Mouse (Mus musculus) spleen, adult 18-20 months (tissue): ENCODE data around the gene Ly6g6f.
A peak's percentile ranks its signal among the peaks of the same experiment; 100 is the strongest.
"Not testable (repeated sequence)": the region's sequence is repeated elsewhere in the genome, so short reads cannot be mapped to it uniquely, and the experiment has no call there.

Experiments used
- DNase-seq, 2 experiments: peaks; one replicate each; pipeline ENCODE4 v3.0.0; 2022; ENCODE audit warnings: mixed read lengths in 2 of 2

Ly6g6f gene

DNA sequence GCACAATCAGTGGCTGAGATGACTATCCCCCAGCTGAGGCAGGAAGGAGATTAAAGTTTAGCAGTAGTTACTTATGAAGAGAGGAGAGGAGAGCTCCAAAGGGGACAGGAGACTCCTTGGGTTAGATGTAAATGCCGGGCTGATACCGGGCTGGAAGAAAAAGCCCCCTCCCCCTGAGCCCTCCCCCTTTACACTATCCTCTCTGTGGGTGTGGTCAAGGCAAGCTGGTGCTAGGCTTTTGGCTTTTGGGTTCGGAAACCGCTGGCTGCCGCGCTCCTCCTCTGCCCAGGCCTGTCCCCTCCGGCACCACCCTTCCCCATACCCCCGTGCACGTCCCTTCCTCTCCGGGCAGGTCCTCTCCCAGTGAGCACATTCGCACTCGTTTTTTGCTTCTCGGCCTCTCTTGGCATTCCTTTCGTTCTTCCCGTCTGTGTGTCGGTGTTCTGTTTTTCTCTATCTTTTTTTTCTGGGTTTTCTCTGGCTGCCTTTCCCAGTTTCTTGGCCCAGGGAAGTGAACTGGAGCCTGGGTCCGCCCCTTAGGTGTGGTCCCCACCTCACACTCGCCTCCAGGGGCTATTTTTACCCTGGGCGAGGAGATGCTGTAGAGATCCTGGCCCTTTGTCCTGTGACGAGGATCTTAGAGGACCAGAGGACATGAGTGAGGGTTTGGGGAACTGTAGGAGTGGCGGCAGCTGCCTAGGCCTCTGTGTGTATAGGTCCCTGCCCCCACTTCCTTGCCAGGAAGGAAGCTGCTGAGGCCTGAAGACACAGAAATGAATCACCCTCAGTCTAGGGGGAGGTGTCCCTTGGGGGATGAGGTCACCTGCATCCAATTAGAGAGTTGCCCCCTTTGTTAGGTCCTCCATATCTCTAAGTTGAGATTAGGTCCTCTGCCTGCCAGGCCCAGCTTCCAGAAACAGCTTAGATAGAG lies 34.0 kb downstream of the Ly6g6f start:
- DNase-seq = peak; percentile 67 to 72

DNA sequence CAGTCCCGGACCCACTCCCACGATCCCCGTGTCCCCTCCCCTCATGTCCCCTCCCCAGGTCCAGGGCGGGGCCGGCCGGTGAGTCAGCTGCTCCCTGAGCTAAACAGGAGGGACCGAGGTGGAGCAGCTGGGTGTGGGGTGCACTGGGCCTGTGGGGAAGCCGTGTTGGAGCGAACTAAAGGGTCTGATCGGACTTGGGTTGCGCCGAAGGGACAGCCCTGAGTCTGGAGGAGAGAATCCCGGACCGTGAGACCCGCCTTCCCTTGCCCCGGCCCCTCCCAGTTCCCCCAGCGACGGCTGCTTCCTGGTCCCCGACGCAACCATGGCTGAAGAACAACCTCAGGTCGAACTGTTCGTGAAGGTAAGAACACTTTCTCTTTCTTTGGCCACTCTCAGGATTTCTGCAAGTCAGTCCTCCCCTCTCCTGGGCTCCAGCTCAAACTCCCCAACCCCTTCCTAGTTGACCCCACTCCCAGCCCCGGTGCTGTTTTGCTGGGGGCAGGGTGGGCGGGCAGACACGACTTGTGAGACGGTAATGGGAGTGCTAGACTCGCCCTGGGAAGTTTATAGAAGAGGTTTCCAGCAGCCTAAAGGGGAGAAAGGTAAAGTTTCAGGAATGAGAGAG lies 35.2 kb downstream of the Ly6g6f start:
- DNase-seq = peak; percentile 75 to 83

DNA sequence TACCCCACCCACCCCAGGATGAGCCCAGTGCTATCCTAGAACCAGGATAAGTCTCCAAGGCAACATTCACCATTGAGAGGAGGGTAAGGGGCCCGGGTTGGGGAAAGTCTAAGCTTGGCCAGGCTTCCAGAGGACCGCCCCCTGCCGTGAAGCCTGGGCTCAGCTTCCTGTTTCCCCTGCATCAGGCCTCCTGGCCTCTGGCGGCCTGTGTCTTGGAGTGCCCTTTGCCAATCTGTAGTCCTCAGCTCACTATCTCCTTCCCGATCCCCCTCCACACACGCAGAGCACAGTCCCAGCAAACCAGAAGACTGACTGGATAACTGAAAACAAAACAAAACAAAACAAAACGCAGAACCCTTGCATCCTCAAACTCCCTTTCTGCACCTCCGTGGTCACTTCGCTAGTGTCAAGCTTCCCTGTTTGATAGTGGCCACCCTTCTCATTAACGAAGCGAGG lies 35.8 kb downstream of the Ly6g6f start, which contains the start of gene Clic1:
TSS of gene Clic1 (plus strand) at position 406 of the 456 bp plus-strand sequence.
- DNase-seq = peak in 1 of 2 experiments; percentile 54

DNA sequence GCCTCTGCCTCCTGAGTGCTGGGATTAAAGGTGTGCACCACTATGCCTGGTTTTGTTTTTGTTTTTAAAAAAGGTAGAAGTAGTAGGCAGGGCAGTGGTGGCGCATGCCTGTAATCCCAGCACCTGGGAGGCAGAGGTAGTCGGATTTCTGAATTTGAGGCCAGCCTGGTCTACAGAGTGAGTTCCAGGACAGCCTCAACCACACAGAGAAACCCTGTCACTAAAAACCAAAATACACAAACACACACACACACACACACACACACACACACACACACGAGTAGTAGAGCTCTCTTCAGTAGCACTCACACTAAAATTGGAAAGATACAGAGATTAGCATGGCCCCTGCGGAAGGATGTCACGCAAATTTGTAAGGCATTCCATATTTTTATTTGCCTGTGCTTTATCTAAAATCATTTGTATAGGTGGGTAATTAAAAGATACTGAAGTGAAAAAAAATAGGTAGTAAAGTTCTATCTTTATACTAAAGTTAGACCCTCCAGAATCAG lies 36.4 kb downstream of the Ly6g6f start:
- no peak for DNase-seq

DNA sequence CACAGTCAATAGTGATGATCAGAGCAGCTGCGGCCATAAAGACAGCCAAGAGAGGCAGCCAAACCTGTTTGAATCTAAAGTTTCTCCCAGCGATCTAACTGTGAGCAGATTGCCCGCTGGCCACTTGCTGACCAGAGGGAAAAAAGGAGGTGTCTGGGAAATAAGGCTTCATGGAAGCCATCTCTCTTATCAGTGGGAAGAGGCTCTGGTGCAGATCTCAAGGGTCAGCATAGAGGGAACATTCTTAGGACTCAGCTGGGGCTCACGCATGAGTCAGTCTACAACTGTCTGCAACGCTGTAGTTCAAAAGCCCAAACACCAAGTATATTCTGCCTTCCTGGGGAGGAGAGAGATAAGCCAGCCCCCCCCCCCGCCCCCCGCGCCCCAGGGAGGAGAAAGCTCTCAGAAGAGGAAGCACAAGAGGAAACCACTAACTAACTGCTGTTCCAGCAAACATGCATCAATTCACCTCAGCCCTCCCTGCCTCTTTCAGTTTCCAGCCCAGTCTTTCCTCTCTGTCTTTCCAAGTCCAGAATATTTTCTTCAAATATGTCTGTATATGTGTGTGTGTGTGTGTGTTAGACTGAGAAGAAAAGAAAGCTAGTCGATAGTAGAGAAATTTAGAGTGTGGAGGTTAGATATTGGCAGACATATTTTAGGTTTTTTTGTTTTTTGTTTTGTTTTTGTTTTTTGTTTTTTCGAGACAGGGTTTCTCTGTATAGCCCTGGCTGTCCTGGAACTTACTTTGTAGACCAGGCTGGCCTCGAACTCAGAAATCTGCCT lies 37.1 kb downstream of the Ly6g6f start:
- DNase-seq = no peak

DNA sequence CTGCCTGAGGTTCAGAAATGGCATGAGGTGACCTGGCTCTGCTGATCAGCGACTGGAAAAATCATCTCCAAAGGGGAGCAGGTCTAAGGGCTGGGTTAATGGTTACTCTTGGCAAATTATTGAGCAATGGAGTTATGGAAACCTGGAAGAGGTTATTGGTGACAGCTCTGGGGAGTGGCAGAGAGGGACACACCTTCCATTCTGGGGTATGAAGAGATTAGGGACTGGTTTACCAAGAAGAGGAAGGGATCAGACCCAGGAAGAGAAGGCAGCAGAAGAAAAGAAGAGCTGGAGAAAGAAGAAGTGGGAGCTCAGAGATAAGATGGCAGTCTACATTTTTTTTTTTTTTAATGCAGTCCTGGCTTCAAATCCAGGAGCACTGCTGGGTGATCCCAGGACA lies 37.7 kb downstream of the Ly6g6f start:
- no peak for DNase-seq

DNA sequence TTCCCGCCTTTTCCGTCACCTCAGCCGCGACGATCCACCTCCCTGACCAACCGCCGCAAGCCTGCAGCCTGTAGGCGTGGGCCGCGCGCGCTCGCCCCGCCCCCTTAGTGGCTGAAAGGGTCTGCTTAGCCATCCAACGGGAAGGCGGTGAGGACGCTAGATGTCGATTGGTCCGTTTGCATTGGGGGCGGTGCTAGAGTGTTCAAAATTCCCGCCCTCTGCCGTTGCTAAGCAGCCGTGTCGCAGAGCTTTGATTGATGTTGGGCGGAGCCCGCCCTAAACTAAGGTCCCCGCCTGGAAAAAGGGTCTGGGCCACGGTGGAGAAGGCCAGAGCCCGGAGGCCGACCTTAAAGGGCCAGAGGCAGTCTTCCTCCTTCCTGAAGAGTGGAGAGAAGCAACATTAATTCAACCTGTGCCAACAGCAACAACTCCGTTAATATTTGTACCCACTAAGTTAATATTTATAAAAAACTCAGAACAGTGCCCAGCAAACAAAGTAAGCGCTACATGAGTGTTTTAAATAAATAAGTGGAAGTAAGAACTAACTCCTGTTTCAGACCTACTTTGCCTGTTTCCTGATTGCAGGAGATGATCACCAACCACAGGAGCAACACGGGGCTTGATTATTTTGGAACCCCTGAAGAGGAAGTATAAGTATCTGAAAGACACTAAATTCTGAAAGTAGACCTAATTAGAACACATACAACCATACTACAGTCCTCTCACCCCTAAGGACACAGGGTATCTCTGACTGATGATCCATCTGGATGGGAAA lies 38.5 kb downstream of the Ly6g6f start, which contains the start of gene Msh5:
TSS of gene Msh5 (minus strand) at position 65 of the 775 bp plus-strand sequence.
- DNase-seq = peak; percentile 96

DNA sequence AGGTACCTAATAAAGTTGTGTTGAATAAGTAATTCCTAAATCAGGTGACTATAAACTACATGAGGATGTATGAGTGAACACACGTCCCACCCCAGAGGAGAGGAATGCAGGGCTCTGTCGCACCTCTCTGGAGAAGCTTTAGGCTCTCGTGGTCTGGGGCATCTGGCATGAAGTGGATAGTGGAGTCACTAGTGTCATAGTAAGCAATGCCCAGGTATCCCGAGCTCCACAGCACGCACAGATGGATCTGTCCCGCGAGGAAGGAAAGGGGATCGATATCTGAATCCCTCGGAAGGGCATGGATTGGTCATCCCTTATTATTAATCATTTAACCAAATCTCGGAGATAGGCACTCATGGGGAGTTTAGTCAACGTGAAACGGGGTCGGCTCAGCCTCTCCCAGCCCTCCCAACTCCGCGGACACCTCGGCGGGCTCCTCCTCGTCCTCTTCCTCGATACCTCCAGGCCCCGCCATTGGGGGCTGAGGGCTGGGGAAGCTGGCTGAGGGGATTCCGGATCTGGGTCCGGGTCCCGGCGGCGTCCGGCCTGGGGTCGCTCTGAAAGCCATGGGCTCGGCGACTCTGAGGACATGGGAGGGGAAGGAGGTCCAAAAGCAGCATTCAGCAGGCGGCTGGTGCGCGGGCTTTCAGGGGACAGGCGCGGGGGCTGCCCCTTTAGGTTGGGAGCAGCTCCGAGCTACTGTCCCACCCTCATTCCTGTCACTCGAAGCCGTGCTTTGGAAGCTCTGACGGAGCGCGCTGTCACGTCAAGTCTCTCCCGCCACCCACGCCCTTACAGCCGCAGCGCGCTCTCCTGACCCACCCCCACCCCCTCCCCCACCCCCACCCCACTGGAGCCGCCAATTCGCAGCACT lies 39.4 kb downstream of the Ly6g6f start:
- peak in 1 of 2 experiments; percentile 32 for DNase-seq

DNA sequence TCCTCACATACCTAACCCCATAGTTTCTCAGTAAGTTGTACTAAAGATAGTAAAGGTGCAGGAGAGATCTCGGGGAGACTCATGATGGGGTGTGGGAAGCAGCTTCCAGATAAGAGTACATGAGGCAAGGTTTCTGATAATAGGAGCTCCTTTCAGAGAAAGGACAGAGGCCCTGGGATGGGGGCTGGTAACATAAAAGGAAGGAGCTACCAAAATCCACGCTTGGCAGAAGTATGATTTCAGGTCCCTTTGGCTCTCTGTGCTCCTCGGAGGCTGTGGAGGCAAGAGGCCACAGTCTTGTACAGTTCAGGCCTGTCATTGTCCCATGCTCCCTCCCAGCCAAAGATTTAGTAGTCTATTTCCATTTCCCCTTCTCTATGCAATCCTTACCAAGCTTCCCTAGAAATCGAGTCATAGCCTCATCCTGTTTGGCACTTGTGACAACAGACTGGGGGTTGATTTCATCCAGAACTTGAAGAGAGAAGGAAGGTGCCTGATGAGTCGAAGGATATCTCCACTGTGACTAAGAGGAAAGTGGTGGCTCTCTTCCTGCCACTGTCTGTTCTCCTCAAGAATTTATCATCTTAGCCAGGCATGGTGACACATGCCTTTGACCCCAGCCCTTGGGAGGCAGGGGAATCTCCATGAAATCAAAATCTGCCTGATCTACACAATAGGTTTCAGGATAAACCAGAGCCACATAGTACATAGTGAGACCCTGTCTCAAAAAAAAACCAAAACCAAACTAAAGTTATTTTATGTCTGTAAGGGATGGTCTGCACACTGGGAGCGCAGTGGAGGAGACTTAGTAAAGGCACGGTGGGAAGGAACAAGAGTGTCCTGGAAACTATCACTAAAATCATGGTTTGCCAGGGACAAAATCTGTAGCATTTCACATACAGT lies 40.3 kb downstream of the Ly6g6f start:
- no peak for DNase-seq

DNA sequence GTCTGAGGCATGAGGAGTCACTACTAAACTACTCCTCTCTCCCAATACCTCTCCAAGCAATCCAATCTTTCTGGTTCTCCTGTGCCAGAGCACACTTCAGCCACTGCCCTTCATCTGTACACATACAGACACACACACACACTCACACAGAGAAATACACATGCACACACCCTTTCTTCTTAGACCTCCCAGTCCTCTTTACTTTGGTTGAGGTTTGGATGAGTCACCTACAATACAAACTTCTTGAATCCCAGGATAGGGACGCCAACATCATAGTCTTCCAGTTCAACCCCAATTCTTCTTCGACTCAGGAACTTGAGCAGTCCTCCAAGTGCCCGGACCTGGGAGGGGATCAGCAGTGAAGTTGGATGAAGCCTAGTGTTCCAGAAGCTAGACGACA lies 41.6 kb downstream of the Ly6g6f start:
- DNase-seq = no peak

DNA sequence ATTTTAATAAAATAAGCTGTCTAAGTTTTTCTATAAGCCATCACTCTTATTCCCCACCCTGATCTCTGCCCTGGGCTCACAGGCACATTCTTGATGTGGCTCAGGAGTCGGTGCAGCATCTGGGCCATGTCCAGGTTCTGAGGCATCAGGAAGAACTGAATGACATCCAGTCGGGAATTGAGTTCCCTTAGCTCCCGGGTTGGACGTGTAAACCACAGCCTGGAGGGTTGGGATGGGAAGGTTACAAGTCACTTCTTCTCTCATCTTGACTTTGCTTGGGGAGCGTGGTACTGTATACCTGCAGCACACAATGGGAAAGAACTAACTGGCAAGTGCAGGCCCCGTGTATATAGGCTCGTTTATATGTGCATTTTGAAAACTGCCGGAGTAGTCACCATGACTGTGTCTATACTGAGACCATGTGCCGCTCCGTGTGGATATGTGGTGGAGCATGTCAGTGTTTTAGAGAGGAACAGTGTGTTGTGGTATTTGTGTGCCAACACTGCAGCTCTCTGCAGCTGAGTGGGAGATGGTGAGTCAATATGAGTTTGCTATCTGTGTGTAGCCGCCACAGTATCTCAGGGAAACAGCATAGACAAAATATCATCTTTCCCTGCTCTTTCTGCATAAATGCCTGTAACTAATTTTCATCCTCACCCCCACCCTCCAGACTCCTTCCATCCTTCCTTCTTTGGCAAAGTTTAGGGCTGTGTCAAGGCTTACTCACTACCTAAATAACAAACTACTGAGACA lies 46.1 kb downstream of the Ly6g6f start:
- no peak for DNase-seq

DNA sequence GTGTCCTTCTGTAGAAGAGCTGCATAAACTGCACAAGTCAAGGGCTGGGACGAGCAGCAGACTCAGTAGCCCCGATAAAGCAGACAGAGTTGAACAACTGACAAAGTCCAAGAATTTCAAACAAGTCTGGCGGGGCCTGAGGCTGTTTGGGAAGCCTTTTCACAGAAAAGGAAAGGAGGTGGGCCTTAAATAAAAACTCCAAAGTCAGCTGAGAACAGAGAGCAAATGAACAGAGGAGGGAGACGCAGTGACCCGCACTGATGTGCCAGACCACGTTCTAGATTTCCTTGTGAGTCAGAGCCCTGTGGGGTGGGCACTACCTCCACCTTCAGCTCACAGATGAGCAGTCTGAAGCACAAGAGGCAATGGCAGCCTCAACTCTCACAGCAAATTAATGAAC lies 50.5 kb downstream of the Ly6g6f start:
- DNase-seq = no peak

DNA sequence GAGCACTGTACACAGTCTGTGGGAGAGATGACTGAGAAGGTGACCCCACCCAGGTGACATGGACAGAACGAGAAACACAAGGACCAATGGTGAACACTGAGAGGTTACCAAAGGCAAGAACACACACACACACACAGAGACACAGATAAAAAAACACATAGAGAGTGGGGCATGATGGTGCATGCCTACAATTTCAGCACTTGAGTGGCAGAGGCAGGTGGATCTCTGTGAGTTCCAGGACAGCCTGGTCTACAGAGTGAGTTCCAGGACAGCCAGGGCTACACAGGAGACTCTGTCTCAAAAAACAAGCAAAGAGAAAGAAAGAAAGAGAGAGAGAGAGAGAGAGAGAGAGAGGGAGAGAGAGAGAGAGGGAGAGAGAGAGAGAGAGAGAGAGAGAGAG lies 51.7 kb downstream of the Ly6g6f start:
- DNase-seq = not testable (repeated sequence)

DNA sequence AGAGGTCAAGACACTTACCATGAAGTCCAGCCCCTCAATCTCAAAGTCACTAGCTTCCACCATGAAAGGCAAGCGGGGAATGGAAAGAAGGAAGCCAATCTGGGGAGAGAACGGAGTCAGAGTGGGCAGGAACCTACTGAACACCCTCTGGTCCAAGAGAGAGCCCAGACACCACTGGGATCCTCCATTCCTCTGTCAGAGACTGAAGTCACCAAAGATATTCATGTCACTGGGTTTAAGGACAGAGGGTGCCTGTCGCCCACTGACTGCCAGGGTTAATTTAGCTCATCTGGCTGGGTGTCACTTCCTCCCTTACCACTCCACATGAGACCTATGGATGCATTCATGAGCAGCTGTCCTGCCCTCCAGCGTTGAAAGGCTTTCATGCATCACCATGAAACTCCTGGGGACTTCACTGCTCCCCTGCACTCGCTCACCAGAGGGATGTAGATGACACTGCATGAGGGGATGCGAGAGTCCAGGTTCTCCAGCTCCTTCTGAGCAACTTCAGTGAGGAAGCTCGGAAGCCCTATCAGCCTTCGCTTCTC lies 53.0 kb downstream of the Ly6g6f start:
- no peak for DNase-seq

DNA sequence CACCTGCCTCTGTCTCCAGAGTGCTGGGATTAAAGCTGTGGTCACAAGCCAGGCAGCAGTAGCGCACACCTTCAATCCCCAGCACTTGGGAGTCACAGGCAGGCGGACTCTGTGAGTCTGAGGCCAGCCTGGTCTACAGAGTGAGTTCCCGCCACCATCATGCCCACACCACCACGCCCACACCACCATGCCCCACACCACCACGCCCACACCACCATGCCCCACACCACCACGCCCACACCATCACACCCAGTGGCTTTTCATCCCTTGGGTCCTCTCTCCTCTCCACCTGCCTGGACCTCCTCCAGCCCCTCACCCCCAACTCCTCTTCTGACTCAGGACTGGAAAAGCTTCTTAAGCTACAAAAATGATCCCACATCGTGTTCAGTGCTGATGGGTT lies 53.5 kb downstream of the Ly6g6f start:
- no peak for DNase-seq

DNA sequence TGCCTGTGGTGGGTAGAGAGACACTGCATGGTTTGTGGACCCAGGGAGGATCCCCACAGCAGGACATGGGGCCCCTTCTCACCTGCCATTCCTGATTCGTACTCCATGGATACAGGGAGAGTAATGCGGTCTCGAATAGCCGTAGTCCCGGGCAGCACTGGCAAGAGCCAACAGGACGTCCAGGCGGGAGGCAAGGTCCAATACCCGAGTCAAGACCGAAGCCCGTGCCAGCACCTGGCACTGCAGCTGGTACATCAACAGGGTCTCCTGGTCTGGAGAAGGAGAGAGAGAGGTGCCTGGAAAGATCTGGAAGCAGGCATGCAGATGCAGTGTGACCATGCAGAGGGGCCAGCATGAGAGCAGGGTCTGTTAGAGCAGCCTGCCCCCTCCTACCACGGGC lies 54.1 kb downstream of the Ly6g6f start:
- DNase-seq = no peak
